Mouse (Mus musculus) bone marrow macrophage, adult 2 months (primary cell): ENCODE measurements around the gene Exph5. TPM values are rescaled to one million over a fixed set of nuclear protein-coding genes. Genes with fewer than 3 reads are reported as not detected.
A peak's percentile ranks its signal among the peaks of the same experiment; 100 is the strongest.

ENCODE experiments used
- H3K27ac ChIP-seq: 2 replicates; pipeline ENCODE4 v1.5.1; 2012; ENCODE audit warnings: low read depth, low read length; ENCODE audit not compliant: insufficient read depth
- H3K4me1 ChIP-seq: 2 replicates; pipeline ENCODE4 v1.6.1; 2012; ENCODE audit warnings: low read length; ENCODE audit not compliant: control insufficient read depth, insufficient read depth
- H3K4me3 ChIP-seq: 2 replicates; pipeline ENCODE4 v1.5.1; 2012; ENCODE audit warnings: mild to moderate bottlenecking, low read length, moderate library complexity; ENCODE audit not compliant: insufficient read depth
- CTCF ChIP-seq: IDR thresholded peaks from 2 replicates; pipeline ENCODE4 v1.5.1; 2012; ENCODE audit warnings: low read depth, mild to moderate bottlenecking, low read length, moderate library complexity
- POLR2A ChIP-seq: IDR thresholded peaks from 2 replicates; pipeline ENCODE4 v1.6.1; 2012; ENCODE audit warnings: mild to moderate bottlenecking, low read depth, low read length, borderline replicate concordance
- polyA plus RNA-seq: library from polyadenylated mRNA; stranded (reverse); fragments of >200 nt; gene quantifications from 2 replicates; pipeline ENCODE4 v1.2.4, GENCODE M21; 2012; ENCODE audit not compliant: missing spikeins, insufficient read depth, insufficient read length

The Exph5 gene
- polyA plus RNA-seq, 1 experiment, result not detected

DNA sequence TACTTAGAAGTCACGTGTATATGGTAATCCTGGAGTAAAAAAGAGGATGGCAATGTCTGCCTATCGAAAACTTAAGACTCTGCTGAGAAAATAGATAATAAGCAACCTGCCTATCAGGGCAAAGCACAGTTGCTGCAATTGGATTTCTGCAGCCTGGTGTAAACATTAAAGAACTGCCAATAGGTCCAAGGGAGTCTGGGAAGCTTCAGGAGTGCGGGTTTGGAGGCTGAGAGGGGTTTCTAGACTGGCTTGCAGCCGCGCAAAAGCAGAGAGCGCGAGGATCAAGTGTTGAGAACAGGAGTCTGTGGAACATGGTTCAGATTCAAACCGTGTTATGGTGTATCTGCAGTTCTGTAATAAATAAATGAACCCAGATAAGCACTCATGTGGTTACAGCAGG lies 83.4 kb downstream of the Exph5 start:
- H3K27ac ChIP-seq, result peak overlapping the region; percentile 85
- no peak for TF ChIP-seq CTCF
- TF ChIP-seq POLR2A, result no peak
- H3K4me1 ChIP-seq, result peaks cover 33% of the 10 kb centered on the region
- peak overlapping the region; percentile 74 for H3K4me3 ChIP-seq

DNA sequence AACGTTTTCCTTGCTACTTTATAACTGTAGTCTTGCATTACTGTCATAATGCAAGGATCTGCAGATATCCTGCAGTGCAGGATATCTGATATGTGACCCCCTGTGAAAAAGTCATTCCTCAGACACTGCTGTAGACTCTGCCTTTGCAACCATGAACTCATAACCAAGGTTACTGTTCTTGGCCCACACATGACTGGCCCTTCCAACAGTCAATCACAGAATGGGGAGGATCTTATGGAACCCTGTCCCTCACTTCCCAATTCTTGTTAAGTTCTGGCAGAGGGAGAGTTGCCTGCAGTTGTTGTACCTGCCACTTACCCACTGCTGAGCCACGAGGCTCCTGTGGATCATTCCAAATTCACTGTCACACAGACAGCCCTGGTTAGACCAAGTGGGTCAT lies 86.0 kb downstream of the Exph5 start:
- peak overlapping the region; percentile 80 for H3K27ac ChIP-seq
- TF ChIP-seq POLR2A, result no peak
- TF ChIP-seq CTCF, result no peak
- H3K4me3 ChIP-seq, result peak overlapping the region; percentile 7; the same call in 1 of the 2 replicates
- peaks cover 28% of the 10 kb centered on the region for H3K4me1 ChIP-seq

GRCm38 (mm10) chr9:53389109-53389508 lies 87.6 kb downstream of the Exph5 start:
- Histone ChIP-seq H3K4me3 (no peak overlapping the region), H3K4me1 (peaks cover 28% of the 10 kb centered on the region), H3K27ac (no peak overlapping the region)
- TF ChIP-seq CTCF (no peak), POLR2A (no peak)

- no peak overlapping the region for H3K4me3 ChIP-seq
- no peak for TF ChIP-seq CTCF
- no peak for TF ChIP-seq POLR2A
- H3K27ac ChIP-seq, result no peak overlapping the region
- H3K4me1 ChIP-seq, result peaks cover 26% of the 10 kb centered on the region
These were observed 88.7 kb downstream of the Exph5 start for GRCm38 (mm10) chr9:53390136-53390535.

- peaks cover 5% of the 10 kb centered on the region for H3K4me1 ChIP-seq
- no peak overlapping the region for H3K4me3 ChIP-seq
- no peak overlapping the region for H3K27ac ChIP-seq
- no peak for TF ChIP-seq POLR2A
- TF ChIP-seq CTCF, result no peak
These were observed 96.4 kb downstream of the Exph5 start for GRCm38 (mm10) chr9:53397685-53398387.

DNA sequence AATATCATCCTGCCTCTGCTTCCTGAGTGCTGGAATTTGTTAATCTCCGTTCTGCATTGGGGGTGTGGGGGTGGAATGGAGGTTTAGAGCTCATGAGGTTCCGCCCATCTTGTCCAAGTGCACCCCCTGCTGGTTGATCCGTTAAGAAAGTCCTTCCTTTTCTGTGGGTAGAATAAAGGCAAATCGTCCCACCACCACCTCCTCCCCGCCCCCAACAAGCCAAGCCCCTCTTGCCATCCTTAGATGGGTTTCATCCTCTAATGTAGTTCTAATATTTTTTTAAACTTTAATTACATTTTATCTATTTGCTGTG lies 96.9 kb downstream of the Exph5 start:
- H3K27ac ChIP-seq, result no peak overlapping the region
- TF ChIP-seq CTCF, result peak; percentile 61
- no peak for TF ChIP-seq POLR2A
- no peak overlapping the region for H3K4me3 ChIP-seq
- peaks cover 5% of the 10 kb centered on the region for H3K4me1 ChIP-seq

GRCm38 (mm10) chr9:53399537-53399936 lies 98.1 kb downstream of the Exph5 start:
- H3K27ac ChIP-seq, result no peak overlapping the region
- H3K4me1 ChIP-seq, result peaks cover 8% of the 10 kb centered on the region
- H3K4me3 ChIP-seq, result no peak overlapping the region
- no peak for TF ChIP-seq CTCF
- TF ChIP-seq POLR2A, result no peak

- H3K4me1 ChIP-seq, result peaks cover 13% of the 10 kb centered on the region
- no peak overlapping the region for H3K4me3 ChIP-seq
- TF ChIP-seq POLR2A (no peak), CTCF (no peak)
- no peak overlapping the region for H3K27ac ChIP-seq
These were observed 99.2 kb downstream of the Exph5 start for GRCm38 (mm10) chr9:53400696-53401095.

GRCm38 (mm10) chr9:53401146-53401545 lies 99.7 kb downstream of the Exph5 start:
- Histone ChIP-seq H3K4me3 (no peak overlapping the region), H3K4me1 (peaks cover 15% of the 10 kb centered on the region), H3K27ac (no peak overlapping the region)
- TF ChIP-seq POLR2A (no peak), CTCF (no peak)

- Histone ChIP-seq H3K4me1 (peaks cover 15% of the 10 kb centered on the region), H3K27ac (no peak within 1 kb of the TSS), H3K4me3 (no peak within 1 kb of the TSS)
- TF ChIP-seq CTCF, result no peak
- TF ChIP-seq POLR2A, result no peak
These were observed 100.8 kb downstream of the Exph5 start, which contains the start of gene 4930550C14Rik for GRCm38 (mm10) chr9:53402291-53402711. Gene 4930550C14Rik (plus strand): TSS chr9:53402325.
